Mouse (Mus musculus) right cerebral cortex, adult 2 months (tissue): Measurements from ENCODE around the gene Gjb3.

ENCODE experiments used
- DNase-seq, 2 experiments: peaks; one replicate each; pipeline ENCODE4 v3.0.0; 2021 to 2022; ENCODE audit warnings: low spot score in 2 of 2

The Gjb3 gene

DNA sequence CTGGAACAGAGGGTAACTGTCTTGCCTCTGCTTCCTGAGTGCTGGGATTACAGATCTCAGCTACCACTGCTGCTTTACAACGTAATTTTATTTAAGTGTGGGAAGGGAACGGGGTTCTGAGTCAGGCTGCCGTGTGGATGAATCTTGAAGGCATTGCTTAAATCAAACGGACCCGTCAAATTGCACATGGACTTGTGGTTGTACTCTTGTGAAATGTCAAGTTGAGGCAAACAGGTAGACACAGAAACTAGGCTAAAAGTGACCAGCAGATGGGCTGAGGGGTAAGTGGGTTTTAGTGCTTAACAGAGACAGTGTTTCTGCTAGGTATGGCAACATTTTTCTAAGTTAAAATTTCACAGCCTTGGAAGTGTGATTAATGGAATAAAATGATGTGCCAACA, 7.0 kb upstream of the Gjb3 start:
- no peak for DNase-seq

DNA sequence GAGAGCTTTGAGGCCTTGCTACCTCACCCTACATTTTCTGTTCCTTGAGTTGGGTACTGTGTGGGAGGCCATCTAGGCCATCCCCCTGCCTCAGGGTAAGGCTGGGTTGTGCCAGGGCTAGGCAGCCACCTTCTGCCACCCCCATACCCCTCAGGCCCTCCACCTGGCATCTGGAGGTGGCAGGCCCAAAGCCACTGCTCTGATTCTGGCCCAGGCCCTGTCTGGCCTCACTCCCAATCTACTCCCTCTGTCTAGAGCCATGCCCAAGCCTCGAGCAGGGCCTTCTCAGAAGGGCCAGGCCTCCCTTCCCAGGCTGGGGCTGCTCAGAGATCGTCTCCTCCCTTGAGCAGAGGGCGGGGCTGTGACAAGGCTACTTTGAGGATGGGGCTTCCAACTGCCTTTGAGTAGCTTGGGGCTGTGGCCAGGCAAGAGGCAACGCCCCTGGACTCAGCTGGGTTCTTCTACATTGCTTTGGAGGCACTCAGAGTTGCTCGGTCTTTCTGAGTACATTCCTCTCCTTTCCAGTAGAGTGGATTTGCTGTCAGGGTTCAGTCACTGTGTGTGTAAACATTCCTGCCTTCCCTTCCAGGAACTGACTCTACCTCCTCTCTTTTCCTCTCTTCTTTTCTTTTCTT, 4.3 kb upstream of the Gjb3 start:
- DNase-seq = no peak

DNA sequence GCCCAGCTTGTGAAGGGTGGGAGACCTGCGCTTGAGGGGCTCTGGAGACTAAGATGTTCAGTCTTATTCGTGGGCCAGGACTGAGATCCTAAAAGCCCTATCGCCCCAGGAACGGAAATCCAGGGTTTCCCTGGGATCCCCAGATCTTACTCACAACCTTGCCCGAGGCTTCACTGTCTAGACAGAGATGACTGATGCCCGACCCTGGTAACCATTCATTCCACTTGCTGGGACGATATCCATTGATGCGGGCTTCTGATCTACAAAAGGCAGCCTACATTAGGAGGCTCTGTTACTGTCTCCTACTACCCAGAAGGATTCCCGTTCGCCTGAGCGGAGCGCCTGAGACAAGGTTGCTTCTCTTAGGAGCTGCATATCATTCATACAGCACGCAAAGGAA, 527 bp upstream of the Gjb3 start:
- no peak for DNase-seq

DNA sequence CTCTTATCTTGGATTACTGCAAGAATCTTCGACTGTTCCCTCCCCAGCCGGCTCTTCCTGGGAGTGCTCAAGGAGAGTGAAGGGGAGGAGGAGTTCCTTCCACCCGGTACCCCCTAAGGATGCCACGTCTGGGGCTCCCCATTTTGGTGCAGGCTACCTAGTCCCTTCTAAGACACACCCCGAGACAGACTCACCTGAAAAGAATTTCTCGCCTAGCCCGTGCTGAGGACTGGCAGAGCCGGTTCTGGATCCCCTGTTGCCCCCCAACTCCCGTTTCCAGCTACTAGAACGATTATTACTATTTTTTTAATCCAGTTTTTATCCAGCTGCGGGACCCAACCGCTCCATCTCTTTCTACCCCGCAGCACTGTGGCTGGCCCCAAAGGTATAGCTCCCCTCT, 893 bp downstream of the Gjb3 start:
- no peak for DNase-seq

DNA sequence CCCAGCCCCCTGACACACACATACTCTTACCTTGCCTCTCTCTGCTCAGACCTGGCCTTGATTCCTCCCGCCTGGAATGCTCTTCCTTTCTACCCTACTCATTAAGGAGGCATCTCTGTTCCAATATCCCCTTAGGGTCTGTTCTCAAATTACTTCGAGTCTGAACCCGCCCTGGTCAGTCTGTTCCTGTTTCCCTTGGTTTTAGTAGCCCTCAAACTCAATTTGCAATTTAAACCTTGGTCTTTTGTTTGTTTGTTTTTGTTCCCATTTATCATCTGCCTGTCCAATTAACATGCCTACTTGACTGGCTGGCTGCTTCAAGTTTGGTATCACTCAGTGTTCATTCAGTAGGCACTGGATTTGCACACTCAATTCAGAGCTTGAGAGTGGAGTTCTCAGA, 1.6 kb downstream of the Gjb3 start:
- DNase-seq = no peak

DNA sequence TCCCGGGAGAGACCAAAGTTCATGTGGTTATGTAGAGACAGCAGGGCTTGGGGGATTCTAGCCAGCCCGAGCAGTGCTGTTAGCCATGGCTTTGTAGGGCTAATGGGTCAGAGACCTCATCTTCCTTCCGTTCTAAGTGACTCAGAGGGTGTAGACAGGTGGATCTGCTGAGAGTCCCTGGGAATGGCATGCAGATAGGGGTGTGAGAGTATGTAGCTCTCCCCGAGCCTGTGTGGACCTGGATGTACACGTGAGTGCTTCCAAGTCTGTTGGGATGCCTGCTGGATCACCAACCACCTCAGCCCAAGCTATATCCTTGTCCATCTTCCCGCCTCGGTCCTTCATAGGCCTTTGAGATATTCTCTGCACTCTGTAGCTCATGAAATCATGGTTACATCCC, 2.3 kb downstream of the Gjb3 start:
- DNase-seq = no peak

DNA sequence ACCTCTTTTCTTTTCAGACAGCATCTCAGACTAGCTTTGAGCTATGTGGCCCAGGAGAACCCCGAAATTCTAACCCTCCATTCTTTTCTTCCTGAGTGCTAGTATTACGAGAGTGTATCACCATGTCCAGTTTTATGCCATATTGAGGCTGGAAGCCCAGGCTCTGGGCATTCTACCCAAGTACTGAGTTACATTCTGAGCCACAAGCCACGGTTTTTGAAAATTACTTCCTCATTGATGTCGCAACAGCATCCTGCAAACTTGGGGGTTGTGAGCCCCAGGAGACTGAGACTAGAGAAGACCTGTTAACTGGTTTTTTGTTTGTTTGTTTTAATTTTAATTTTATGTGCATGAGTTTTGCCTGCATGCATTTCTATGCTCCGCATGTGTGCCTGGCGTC, 2.9 kb downstream of the Gjb3 start:
- no peak for DNase-seq

DNA sequence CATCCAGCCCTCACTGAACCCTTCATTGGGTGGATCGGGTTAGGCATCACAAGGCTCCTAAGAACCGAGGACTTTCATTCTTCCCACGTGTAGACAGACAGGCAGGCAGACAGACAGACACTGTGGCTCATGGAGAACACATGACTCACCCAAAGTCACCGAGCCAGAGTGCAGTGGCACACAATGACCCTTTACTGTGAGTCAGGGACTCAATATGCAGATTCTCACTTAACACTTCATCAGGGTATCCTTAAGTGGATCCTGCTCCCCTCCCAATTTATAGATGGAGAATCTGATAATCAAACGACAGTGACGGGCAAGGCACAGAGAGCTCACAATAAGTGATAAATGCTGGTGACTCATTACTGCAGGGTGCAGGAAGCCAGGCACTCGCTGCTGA, 3.4 kb downstream of the Gjb3 start:
- DNase-seq = no peak

DNA sequence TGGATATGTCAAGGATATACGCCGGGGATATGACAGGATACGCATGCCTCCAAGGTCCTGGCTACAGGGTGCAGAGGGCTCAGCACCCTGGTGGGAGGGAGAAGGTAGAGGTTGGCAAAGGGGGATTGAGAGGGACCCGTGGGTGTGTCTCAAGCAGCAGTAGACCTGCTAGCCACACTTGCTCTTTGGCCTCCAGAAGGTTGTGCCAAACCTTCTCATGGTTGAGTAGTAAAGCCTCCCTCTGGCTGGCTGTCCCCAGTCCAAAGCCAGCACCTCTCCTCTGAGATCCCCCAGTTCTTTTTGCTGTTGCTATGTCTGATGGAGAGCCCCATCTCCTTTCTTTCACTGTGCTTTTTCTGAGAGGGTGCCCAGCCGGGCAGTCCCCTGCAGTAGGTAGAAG, 5.4 kb downstream of the Gjb3 start:
- no peak for DNase-seq

DNA sequence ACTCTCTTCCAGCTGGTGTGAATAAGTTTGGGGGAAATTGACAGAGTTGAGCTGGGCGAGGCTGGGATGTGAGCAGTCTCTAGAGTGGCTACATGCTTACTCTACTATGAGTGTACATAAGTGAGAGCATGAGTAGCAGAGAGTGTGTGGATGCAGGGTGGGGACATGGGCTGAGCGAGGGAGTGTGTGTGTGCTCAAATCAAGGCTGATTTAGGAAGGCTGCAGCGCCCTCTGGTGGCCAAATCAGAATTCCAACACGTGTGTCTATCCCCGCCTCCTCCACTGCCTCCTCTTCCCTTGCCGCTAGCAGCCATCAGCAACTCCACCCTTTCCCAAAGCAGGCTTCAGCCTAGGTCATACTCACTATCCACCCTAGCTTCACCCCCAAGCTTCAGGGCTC, 5.9 kb downstream of the Gjb3 start:
- DNase-seq = peak; percentile 83 to 88

DNA sequence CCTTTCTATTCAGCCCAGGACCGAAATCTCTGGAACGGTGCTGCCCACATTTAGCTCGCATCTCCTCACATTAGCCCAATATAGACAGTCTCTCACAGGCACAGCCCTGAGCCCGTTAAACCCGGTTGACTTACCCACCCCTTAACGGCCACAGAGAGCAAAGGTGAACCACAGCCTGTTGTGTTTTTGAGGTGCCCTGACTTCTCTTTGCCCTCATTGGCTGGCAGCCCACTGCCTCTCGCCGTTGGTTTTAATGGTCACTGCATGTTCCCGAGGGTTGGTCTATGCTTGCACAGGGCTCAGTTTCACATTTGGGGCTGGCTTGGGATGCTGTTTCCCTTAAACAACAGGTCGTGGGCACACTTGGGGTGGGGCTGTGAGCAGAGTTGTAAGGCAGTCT, 6.3 kb downstream of the Gjb3 start:
- no peak for DNase-seq

DNA sequence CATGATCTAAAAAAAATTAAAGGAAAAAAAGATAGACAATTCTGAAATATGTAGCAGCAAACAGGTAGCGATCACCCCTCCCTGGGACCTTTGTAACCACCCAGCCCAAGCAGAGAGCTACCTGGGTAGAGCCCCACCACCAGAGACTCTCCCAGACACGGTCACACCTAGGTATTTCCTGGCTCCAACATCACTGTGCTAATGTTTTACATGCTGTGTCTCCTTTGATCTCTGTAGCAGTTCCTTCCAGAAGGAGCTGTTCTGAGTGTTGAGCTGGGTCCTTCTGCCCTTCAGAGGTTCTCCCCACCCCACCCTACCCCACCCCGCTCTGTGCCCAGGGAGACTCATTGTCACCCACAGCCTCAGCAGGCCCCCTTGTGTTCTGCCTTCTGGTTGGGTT, 7.0 kb downstream of the Gjb3 start:
- no peak for DNase-seq

DNA sequence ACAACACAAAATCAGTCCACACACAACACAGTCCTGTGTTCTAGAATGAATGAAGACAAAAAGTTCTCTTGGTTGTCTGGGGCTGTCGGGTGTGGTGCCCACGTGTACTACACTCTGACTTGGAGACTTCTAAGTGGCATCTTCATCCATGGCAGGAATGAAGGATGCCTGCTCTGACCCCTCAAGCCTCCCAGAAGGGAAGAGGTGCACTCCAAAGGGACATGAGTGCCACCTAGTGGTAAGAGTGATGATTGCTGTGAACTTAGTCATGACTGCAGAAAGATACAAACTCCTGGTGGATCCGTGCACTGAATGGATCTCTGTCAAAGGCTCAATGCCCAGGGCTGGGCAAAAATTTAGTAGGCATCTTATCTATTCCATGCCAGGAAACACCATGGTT, 11.0 kb downstream of the Gjb3 start:
- DNase-seq = peak; percentile 70 to 82

DNA sequence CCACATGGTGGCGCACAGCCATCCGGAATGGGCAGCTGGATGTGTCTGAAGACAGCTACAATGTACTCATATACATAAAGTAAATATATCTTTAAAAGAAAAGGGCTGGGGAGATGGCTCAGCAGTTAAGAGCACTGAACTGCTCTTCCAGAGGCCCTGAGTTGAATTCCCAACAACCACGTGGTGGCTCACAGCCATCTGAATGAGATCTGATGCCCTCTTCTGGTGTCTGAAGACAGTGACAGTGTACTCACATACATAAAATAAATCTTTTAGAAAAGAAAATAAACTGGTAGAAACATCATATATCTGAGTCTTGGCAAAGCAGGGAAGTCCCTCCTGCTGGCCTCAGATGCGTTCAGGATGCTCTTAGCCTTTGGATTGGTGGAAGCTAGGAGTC, 13.5 kb downstream of the Gjb3 start:
- DNase-seq = no peak

DNA sequence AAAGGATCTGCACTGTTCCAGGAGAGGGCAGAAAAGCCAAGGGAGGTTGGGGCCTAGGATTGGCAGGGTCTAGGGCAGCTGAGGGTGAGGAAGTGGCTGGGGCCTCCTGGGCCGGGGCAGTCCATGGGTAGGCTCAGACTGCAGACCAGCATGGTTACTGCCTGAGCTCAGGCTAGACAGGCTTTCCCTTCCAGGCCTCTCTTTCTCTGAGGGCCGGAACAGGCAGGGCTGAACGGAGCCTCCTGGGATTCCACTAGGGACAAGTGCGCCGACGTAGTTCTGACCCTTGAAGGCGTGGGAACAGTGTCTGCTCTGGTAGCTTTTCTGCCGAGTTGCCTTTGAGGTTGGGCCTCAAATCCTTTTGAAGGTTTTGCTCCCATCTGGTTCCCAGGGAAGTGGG, 14.9 kb downstream of the Gjb3 start:
- DNase-seq = no peak

DNA sequence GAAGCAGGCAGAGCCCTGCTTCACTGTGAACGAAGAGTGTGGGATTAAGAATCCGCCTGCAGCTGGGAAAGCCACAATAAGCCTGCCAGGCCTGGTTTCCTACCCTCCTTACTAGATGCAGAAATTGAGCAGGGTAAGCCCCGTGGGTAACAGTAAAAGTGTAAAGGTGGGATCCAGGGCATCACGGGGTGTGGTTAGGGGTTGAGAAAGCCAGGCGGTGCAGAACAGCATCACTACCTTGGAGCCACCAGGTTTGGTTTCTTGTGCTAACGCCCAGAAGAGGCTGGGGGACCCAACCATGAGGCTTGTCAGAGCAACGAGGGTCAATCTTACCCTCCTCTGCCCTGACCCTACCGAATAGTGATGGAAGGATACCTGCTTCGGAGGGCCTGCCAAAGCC, 16.1 kb downstream of the Gjb3 start:
- no peak for DNase-seq

DNA sequence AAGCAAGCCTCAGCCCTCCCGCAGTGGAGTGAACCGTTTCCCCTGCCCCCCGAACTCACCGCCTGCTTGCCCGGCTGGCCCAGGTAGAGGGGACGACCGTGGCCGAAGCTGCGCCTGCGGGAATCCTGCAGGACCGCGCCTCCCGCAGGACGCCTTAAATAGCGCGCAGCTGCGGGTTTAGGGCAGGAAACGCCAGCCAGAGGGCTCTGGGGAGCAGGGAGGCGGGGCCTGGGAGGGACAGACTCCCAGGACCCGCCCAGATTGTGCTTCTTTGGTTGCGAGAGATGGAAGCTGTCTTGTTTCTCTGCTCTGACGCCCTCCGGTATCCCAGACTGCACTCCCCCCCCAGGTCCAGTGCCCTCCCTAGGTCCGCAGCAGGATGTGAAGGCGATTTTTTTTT, 16.8 kb downstream of the Gjb3 start, which contains the start of gene Gja4:
TSS of gene Gja4 (minus strand) at position 179 of the 400 bp plus-strand sequence.
- peak; percentile 61 to 64 for DNase-seq

DNA sequence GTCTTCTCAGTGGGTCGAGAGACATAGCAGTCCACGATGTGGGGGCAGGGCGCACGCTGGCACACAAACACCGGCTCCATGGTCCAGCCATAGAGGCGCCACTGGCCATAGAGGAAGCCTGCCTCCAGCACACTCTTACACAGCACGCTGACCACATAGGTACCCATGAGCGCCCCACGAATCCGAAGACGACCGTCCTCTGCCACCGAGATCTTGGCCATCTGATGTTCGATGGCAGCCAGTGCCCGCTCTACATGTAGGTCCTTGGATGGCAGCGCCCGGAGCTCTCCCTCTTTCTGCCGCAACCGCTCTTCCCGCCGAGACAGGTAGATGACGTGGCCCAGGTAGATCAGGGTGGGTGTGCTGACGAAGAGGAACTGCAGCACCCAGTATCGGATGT, 18.3 kb downstream of the Gjb3 start:
- DNase-seq = no peak

DNA sequence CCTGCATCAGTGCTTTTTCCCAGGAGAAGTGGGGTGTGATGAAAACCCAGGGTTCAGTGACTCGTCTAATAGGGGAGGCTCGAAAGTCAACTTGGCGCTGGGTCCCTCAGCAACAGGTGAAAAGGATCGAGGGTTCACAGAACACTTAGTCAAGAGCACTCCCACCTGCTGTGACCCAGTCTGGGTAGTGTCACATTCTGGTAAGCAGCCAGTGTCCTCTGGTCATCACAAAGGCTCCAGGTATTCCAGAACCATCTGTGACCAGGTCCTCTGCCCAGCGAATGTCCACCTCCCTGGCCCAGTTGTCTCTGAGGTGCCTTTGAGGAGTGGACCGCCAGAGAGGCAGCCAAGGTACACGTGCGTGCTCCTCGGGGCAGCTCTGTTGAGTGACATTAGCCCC, 19.1 kb downstream of the Gjb3 start:
- DNase-seq = no peak

DNA sequence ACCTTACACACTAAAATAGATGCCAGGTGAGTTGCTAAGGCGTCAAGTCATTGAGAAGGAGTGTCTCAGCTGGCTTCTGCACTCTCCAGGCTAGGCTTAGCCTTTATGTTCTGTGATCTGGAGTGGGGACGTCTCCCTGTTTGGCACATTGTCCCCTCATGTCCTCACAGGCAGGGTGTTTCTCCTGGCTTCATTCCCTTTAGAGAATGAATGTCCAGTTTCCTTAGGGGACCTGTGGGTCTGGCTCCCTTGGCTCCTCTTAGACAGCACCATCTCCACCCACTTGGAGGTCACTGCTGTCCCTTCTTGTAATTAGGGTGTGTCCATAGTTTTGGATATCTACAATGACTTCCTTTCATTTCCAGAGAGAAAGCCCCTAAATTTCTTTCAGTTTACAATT, 23.7 kb downstream of the Gjb3 start:
- DNase-seq = no peak

DNA sequence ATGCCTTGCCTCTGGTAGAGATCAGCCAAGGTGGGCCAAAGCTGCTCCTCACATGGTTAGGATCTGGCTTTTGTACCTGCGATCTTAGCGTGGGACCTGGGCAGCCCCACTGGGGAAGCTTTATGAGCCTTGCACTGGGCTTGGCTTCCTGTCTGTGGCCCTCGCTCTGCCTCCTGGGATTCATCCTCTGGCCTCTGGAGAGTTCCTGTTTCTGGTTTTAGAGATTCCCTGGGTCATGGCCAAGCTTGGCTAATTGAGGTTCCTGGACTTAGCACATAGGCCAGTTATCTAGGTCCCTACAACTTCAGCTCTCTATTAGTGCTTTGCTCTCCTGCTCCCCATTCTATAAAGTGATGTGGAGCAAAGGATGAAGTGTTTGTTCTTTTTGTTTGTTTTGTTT, 26.8 kb downstream of the Gjb3 start:
- DNase-seq = no peak

DNA sequence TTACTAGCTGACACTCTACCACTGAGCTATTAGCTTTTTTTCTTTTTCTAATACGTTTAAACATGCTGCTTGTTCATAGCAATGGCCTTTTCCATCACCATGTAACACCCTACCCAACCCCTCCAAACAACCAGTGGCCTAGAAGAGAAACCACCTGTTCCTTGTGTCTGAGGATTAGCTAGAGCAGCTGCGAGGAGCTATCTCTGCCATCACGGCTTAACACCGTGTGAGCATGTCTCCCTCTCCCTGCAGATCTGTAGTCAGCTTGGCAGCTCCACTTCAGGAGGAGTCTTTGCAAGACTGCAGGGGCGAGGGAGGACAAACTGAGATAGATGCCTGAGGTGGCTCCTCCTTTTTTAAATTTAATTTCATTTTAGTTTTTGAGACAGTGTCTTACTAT, 30.1 kb downstream of the Gjb3 start:
- no peak for DNase-seq

DNA sequence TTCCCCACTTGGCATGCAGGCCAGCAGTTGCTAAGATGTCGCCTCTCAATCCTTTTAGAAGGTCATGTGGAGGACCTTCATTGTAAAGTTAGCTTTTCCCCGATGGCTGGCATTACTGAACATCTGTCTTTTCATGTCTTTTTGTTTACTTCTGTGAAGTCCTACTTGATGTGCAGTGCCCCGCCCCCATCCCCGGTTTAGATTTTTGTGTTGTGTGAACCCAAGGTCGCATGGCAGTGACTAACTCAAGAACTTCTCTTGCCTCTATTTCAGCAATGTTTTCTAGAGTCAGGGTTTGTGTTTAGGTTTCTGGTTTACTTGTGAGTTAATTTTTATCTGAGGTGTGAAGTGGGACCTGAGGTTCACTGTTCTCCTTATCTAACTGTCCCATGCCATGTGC, 38.0 kb downstream of the Gjb3 start:
- DNase-seq = no peak

DNA sequence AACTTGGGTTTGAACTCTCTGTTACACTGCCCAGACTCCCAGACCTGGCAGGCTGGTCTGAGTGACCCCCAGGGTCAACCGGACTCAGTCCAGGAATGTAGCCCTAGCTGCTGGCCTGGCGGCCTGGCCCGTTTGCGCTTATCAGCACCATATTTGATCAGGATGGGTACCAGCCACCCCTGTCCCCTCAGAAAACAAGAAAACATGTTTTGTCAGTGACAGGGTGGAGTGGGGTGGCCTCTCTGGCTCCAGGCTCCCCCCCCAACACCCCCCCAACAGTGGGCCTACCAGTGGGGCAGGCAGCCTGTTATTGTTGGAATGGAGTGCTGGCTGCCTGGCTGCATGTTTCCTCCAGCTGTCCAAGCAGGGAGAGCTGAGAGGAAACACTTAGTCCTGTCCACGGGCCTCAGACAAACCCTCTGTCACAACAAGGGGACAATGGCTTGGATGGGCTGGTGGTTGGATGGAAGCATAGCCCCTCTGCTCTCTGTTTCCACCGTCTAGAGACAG, 41.5 kb downstream of the Gjb3 start:
- DNase-seq = no peak
